Mouse (Mus musculus) cerebellum, adult 2 months (tissue): Measurements from ENCODE around the gene H2-M10.5.

Source experiments
- CTCF ChIP-seq: fragments of 200-500 bp; IDR thresholded peaks from 2 replicates; pipeline ENCODE4 v1.5.1; 2011; ENCODE audit warnings: low read depth, mild to moderate bottlenecking, control low read depth, low read length, moderate library complexity, borderline replicate concordance; ENCODE audit not compliant: insufficient read depth
- POLR2A ChIP-seq: fragments of 200-500 bp; IDR thresholded peaks from 2 replicates; pipeline ENCODE4 v1.6.1; 2011; ENCODE audit warnings: low read length, control low read depth, borderline replicate concordance; ENCODE audit not compliant: insufficient read depth

- TF ChIP-seq CTCF (no peak; the same call in 1 of the 2 replicates), POLR2A (no peak)
Observed at GRCm38 (mm10) chr17:36726046-36726445, 46.7 kb upstream of the H2-M10.5 start.
